Comparison of ENCODE assay signal across 12 mouse cellular contexts in the genomic region with DNA sequence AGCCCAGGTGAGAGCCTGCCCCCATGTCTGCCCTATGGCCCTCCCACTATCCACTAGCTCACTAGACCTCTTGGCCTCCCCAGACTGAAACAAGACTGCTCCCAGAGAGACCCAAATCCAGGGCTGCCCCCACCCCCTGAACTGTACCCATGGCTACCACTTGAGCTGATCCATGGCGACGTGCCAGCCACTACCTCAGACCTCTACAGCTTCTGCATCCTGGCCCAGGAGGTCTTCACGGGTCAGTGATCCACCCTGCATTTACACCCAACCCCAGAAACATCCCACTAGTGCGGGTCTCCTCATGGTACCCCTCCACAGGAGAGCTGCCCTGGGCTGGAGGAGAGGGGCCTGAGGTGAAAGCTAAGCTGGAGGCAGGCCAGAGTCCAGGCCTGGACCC. TPM values are rescaled to one million over a fixed set of nuclear protein-coding genes. Genes with fewer than 3 reads are reported as not detected.
DNase-seq lines count a peak whose midpoint lies in the region; ATAC-seq lines count a peak whose summit lies in the region.
"Had no signal": no experiment of that assay in that cellular context is flagged by ENCODE, and none has a peak within 500 bp of the region (broad histone marks: within the 10 kb centered on the region; RNA-seq: fewer than 3 reads in every experiment).

No protein-coding gene starts in this region.

- H3K27ac ChIP-seq in forebrain, embryonic 15.5 days (replicated peaks), result no peak overlapping the region
- H3K27ac ChIP-seq in neural tube, embryonic 15.5 days (replicated peaks), result no peak overlapping the region

- H3K9ac ChIP-seq in forebrain, embryonic 15.5 days (replicated peaks), result no peak overlapping the region
- H3K9ac ChIP-seq in neural tube, embryonic 15.5 days (replicated peaks), result no peak overlapping the region
- H3K9ac ChIP-seq: embryonic facial prominence, embryonic 13.5 days had no signal

- 61% methylated on average over 4 of the region's 4 CpGs for WGBS in forebrain, embryonic 15.5 days
- 68% methylated on average over 4 of the region's 4 CpGs for WGBS in neural tube, embryonic 15.5 days

- H3K4me1 ChIP-seq in forebrain, embryonic 15.5 days, result peaks cover 10% of the 10 kb centered on the region; the same call in 1 of the 2 replicates
- no peaks in the 10 kb centered on the region for H3K4me1 ChIP-seq in neural tube, embryonic 15.5 days

- ATAC-seq in forebrain, embryonic 15.5 days (replicated peaks), result 0 out of 2 replicates have a peak, but pooled peaks have one; percentile 18
- peak; percentile 19 for ATAC-seq in neural tube, embryonic 15.5 days (ENCODE audit: low FRiP score)

- H3K4me2 ChIP-seq in forebrain, embryonic 15.5 days (replicated peaks), result no peak overlapping the region
- no peak overlapping the region for H3K4me2 ChIP-seq in neural tube, embryonic 15.5 days
- H3K4me2 ChIP-seq: embryonic facial prominence, embryonic 13.5 days had no signal

- H3K27me3 ChIP-seq in forebrain, embryonic 15.5 days, result no peaks in the 10 kb centered on the region
- H3K27me3 ChIP-seq in neural tube, embryonic 15.5 days (replicated peaks), result no peaks in the 10 kb centered on the region
- H3K27me3 ChIP-seq: embryonic facial prominence, embryonic 13.5 days had no signal

- H3K9me3 ChIP-seq in forebrain, embryonic 15.5 days, result no peaks in the 10 kb centered on the region
- H3K9me3 ChIP-seq in neural tube, embryonic 15.5 days (replicated peaks), result no peaks in the 10 kb centered on the region
- H3K9me3 ChIP-seq: embryonic facial prominence, embryonic 13.5 days had no signal

- peak; percentile 57 for DNase-seq in retina, postnatal 1 day
- no peak for DNase-seq in retina, embryonic 14.5 days (ENCODE audit: low spot score)
- DNase-seq in kidney, postnatal 10 days, result peak; percentile 56
- no peak for DNase-seq in thymus, postnatal 4 days
- no peak for DNase-seq in left cerebral cortex, adult 11 months (ENCODE audit: low spot score)
- DNase-seq: lung, postnatal 14 days; right cerebral cortex, postnatal 14 days had no signal

- peaks cover 24% of the 10 kb centered on the region for H3K36me3 ChIP-seq in forebrain, embryonic 15.5 days
- H3K36me3 ChIP-seq in neural tube, embryonic 15.5 days, result peaks cover 28% of the 10 kb centered on the region

- no peak overlapping the region for H3K4me3 ChIP-seq in forebrain, embryonic 15.5 days
- no peak overlapping the region for H3K4me3 ChIP-seq in neural tube, embryonic 15.5 days (replicated peaks)
- H3K4me3 ChIP-seq: embryonic facial prominence, embryonic 13.5 days had no signal

RNA-seq across cellular contexts. Expression of gene Arhgap33, which starts 14.5 kb away (rescaled TPM):
- polyA plus RNA-seq in forebrain, embryonic 15.5 days (2015; fragmentation: Nextera tagmentation; extraction: Ambion mirVana), result 115 and 121 TPM in 2 replicates
- polyA plus RNA-seq in neural tube, embryonic 15.5 days (2015; fragmentation: Nextera tagmentation; extraction: Ambion mirVana), result 78.7 and 91.1 TPM in 2 replicates

RNA-seq across cellular contexts. Expression of gene Prodh2, which starts 27.0 kb away (rescaled TPM):
- polyA plus RNA-seq in forebrain, embryonic 15.5 days (2015; fragmentation: Nextera tagmentation; extraction: Ambion mirVana), result not detected in 2 replicates
- polyA plus RNA-seq in neural tube, embryonic 15.5 days (2015; fragmentation: Nextera tagmentation; extraction: Ambion mirVana), result 0.42 TPM in 1 of 2 replicates, not detected in the other
- polyA plus RNA-seq: embryonic facial prominence, embryonic 13.5 days; heart, embryonic 14.5 days; limb, embryonic 11.5 days had no signal

RNA-seq across cellular contexts. Expression of gene Hspb6, which starts 31.6 kb away (rescaled TPM):
- polyA plus RNA-seq in forebrain, embryonic 15.5 days (2015; fragmentation: Nextera tagmentation; extraction: Ambion mirVana), result 9.3 and 10.4 TPM in 2 replicates
- polyA plus RNA-seq in neural tube, embryonic 15.5 days (2015; fragmentation: Nextera tagmentation; extraction: Ambion mirVana), result 8.6 and 11.7 TPM in 2 replicates

RNA-seq across cellular contexts. Expression of gene Proser3, which starts 31.7 kb away (rescaled TPM):
- 12.3 and 13.9 TPM in 2 replicates for polyA plus RNA-seq in forebrain, embryonic 15.5 days (2015; fragmentation: Nextera tagmentation; extraction: Ambion mirVana)
- polyA plus RNA-seq in neural tube, embryonic 15.5 days (2015; fragmentation: Nextera tagmentation; extraction: Ambion mirVana), result 7.9 and 8.6 TPM in 2 replicates

RNA-seq across cellular contexts. Expression of gene Lin37, which starts 39.2 kb away (rescaled TPM):
- polyA plus RNA-seq in forebrain, embryonic 15.5 days (2015; fragmentation: Nextera tagmentation; extraction: Ambion mirVana), result 58.9 and 63.3 TPM in 2 replicates
- polyA plus RNA-seq in neural tube, embryonic 15.5 days (2015; fragmentation: Nextera tagmentation; extraction: Ambion mirVana), result 55.6 and 61.8 TPM in 2 replicates

Comparison
In these comparisons a context has a peak if more than half of its experiments do, and no peak if none do; other contexts are left out.
1. DNase-seq: peak in retina, postnatal 1 day (single experiment) and kidney, postnatal 10 days (single experiment); none in retina, embryonic 14.5 days (single experiment), thymus, postnatal 4 days (single experiment) and left cerebral cortex, adult 11 months (single experiment).